Mouse (Mus musculus): ENCODE measurements around the gene Slc25a44. TPM values are rescaled to one million over a fixed set of nuclear protein-coding genes. Genes with fewer than 3 reads are reported as not detected.

Gene Slc25a44
- total RNA-seq, 2 experiments from 2014 or later: 75.8 to 77.6 TPM

GRCm38 (mm10) chr3:88427342-88427905 lies 2.5 kb upstream of the Slc25a44 start:
- TF ChIP-seq CTCF (IDR thresholded peaks at IDR 0.05): no peak
- intact Hi-C loops (cut with DNase I): loop anchor here (5.0 kb wide), 1 partner anchor 40 kb away; no protein-coding TSS in a partner anchor
- no peak overlapping the region for H3K27ac ChIP-seq
- H3K4me3 ChIP-seq: no peak overlapping the region
- no peak for DNase-seq (ENCODE audit: extremely low spot score in 1 of 2, low spot score in 2 of 2)

GRCm38 (mm10) chr3:88425708-88426420 lies 925 bp upstream of the Slc25a44 start:
- peak overlapping the region; percentile 42; the same call in 1 of the 2 replicates for H3K27ac ChIP-seq
- no peak for DNase-seq (ENCODE audit: extremely low spot score in 1 of 2, low spot score in 2 of 2)
- intact Hi-C loops (cut with DNase I): loop anchor here (2.0 to 5.0 kb wide), 2 partner anchors 15 to 41 kb away; partner anchors contain the start of gene Pmf1
- no peak for TF ChIP-seq CTCF (IDR thresholded peaks at IDR 0.05)
- no peak overlapping the region; the same call in 1 of the 2 replicates for H3K4me3 ChIP-seq

- TF ChIP-seq CTCF (IDR thresholded peaks at IDR 0.05): no peak
- intact Hi-C loops (cut with DNase I): loop anchor here (2.0 to 5.0 kb wide), 2 partner anchors 15 to 42 kb away; partner anchors contain the start of gene Pmf1
- peak overlapping the region; percentile 42; the same call in 1 of the 2 replicates for H3K27ac ChIP-seq
These were observed 371 bp upstream of the Slc25a44 start for GRCm38 (mm10) chr3:88425330-88425689.

GRCm38 (mm10) chr3:88422020-88422720 lies 2.8 kb downstream of the Slc25a44 start:
- H3K4me3 ChIP-seq: peak overlapping the region; percentile 17; the same call in 1 of the 2 replicates
- no peak; the same call in none of the 2 replicates for TF ChIP-seq CTCF (IDR thresholded peaks at IDR 0.05)
- H3K27ac ChIP-seq: no peak overlapping the region
- intact Hi-C loops (cut with DNase I): no loop called here
- DNase-seq (ENCODE audit: extremely low spot score in 1 of 2, low spot score in 2 of 2): no peak

More at GRCm38 (mm10) chr3:88425330-88425689, 371 bp upstream of the Slc25a44 start:
- DNase-seq (ENCODE audit: extremely low spot score in 1 of 2, low spot score in 2 of 2): no peak
- peak overlapping the region; percentile 81 for H3K4me3 ChIP-seq

- no peak for TF ChIP-seq CTCF (IDR thresholded peaks at IDR 0.05)
- intact Hi-C loops (cut with DNase I): no loop called here
- H3K27ac ChIP-seq: no peak overlapping the region
These were observed 4.2 kb downstream of the Slc25a44 start for GRCm38 (mm10) chr3:88420771-88421170.

GRCm38 (mm10) chr3:88418016-88418415 lies 6.9 kb downstream of the Slc25a44 start:
- no peak for TF ChIP-seq CTCF (IDR thresholded peaks at IDR 0.05)
- Histone ChIP-seq H3K4me3 (no peak overlapping the region), H3K27ac (no peak overlapping the region)
- DNase-seq (ENCODE audit: extremely low spot score in 1 of 2, low spot score in 2 of 2): no peak
- intact Hi-C loops (cut with DNase I): no loop called here

More at GRCm38 (mm10) chr3:88420771-88421170, 4.2 kb downstream of the Slc25a44 start:
- H3K4me3 ChIP-seq: no peak overlapping the region
- no peak for DNase-seq (ENCODE audit: extremely low spot score in 1 of 2, low spot score in 2 of 2)

GRCm38 (mm10) chr3:88415668-88416067 lies 9.3 kb downstream of the Slc25a44 start:
- no peak for DNase-seq (ENCODE audit: extremely low spot score in 1 of 2, low spot score in 2 of 2)
- Histone ChIP-seq H3K27ac (no peak overlapping the region), H3K4me3 (no peak overlapping the region)
- TF ChIP-seq CTCF (IDR thresholded peaks at IDR 0.05): no peak
- intact Hi-C loops (cut with DNase I): no loop called here

GRCm38 (mm10) chr3:88412636-88413035 lies 12.3 kb downstream of the Slc25a44 start:
- H3K27ac ChIP-seq: no peak overlapping the region
- DNase-seq (ENCODE audit: extremely low spot score in 1 of 2, low spot score in 2 of 2): no peak
- no peak overlapping the region for H3K4me3 ChIP-seq
- no peak for TF ChIP-seq CTCF (IDR thresholded peaks at IDR 0.05)
- intact Hi-C loops (cut with DNase I): no loop called here

- H3K27ac ChIP-seq: no peak overlapping the region
- no peak overlapping the region for H3K4me3 ChIP-seq
- no peak for DNase-seq (ENCODE audit: extremely low spot score in 1 of 2, low spot score in 2 of 2)
- TF ChIP-seq CTCF (IDR thresholded peaks at IDR 0.05): no peak
- intact Hi-C loops (cut with DNase I): loop anchor here (2.0 kb wide), 1 partner anchor 13 kb away; the partner anchor contains the start of gene Slc25a44
These were observed 13.3 kb downstream of the Slc25a44 start for GRCm38 (mm10) chr3:88411681-88412080.

GRCm38 (mm10) chr3:88410645-88411031 lies 14.3 kb downstream of the Slc25a44 start:
- TF ChIP-seq CTCF (IDR thresholded peaks at IDR 0.05): no peak
- intact Hi-C loops (cut with DNase I): loop anchor here (1.0 to 2.0 kb wide), 2 partner anchors 14 to 26 kb away; partner anchors contain the start of gene Slc25a44
- H3K4me3 ChIP-seq: peak overlapping the region; percentile 61

GRCm38 (mm10) chr3:88409741-88410644 lies 14.9 kb downstream of the Slc25a44 start, which contains the start of gene Pmf1:
TSS of gene Pmf1 (minus strand) at chr3:88410331.
- TF ChIP-seq CTCF (IDR thresholded peaks at IDR 0.05): no peak; the same call in 1 of the 2 replicates
- peak within 1 kb of the TSS; percentile 61 for H3K4me3 ChIP-seq
- peak within 1 kb of the TSS; percentile 95 for H3K27ac ChIP-seq
- DNase-seq (ENCODE audit: extremely low spot score in 1 of 2, low spot score in 2 of 2): peak; percentile 84 to 86
- intact Hi-C loops (cut with DNase I): loop anchor here (1.0 to 5.0 kb wide), 3 partner anchors 15 to 117 kb away; partner anchors contain the start of gene Slc25a44

More at GRCm38 (mm10) chr3:88410645-88411031, 14.3 kb downstream of the Slc25a44 start:
- peak overlapping the region; percentile 95 for H3K27ac ChIP-seq
- no peak for DNase-seq (ENCODE audit: extremely low spot score in 1 of 2, low spot score in 2 of 2)
